In the genomic region with DNA sequence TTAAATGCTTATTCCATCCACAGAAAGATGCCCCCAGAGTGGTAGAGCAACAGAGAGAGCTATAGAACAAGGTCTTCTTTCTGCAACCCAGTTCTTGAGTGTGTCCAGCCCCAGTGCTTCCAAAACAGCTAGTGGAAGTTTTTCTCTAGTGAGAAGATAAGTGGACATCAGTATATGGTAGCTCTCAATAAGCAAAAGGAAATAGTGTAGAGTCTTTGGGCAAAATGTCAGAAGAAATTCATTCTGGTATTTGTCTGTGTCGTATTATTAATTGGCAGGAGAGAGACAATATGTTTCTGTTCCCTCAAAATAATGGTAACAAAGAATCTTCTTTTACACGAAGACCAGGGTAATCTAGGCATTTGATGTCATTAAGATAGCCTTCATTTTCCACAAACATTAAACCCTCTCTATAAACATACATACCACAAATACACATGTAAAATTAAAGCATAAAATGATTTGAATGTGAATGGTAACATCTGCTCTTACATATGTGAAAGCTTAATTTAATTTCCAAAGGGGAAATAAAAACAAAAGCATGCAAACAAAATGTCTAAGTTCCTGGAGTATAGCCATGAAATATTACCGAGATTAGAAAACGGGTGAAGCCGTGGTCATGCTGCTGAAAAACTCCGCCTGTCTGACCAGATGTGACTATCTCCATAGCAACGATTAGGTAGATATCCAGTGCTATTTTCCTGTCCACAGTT, we compare ENCODE assay signal across 15 mouse cellular contexts.
A peak's percentile ranks its signal among the peaks of the same experiment; 100 is the strongest.
DNase-seq lines count a peak whose midpoint lies in the region; ATAC-seq and TF ChIP-seq lines count a peak whose summit lies in the region.
"Had no signal": no experiment of that assay in that cellular context is flagged by ENCODE, and none has a peak within 500 bp of the region (broad histone marks: within the 10 kb centered on the region; RNA-seq: fewer than 3 reads in every experiment).

No protein-coding gene starts in this region.

- ATAC-seq in intestine, embryonic 14.5 days (replicated peaks; ENCODE audit: low FRiP score, low TSS enrichment, low read depth), result no peak
- no peak for ATAC-seq in intestine, postnatal 0 days
- peak; percentile 79 for ATAC-seq in lung, embryonic 14.5 days (ENCODE audit: insufficient read depth)
- ATAC-seq in midbrain, postnatal 0 days (ENCODE audit: low FRiP score), result no peak
- no peak for ATAC-seq in midbrain, embryonic 14.5 days (ENCODE audit: low FRiP score, low TSS enrichment)
- no peak for ATAC-seq in liver, embryonic 11.5 days (replicated peaks; ENCODE audit: low FRiP score)
- ATAC-seq: forebrain, embryonic 13.5 days; liver, postnatal 0 days had no signal

- H3K4me1 ChIP-seq in intestine, embryonic 14.5 days (replicated peaks; ENCODE audit: control insufficient read depth, insufficient read depth, low read length), result 0 out of 2 replicates have a peak, but pooled peaks cover 8% of the 10 kb centered on the region
- no peaks in the 10 kb centered on the region for H3K4me1 ChIP-seq in intestine, postnatal 0 days (replicated peaks; ENCODE audit: control insufficient read depth, insufficient read depth, low read length)
- H3K4me1 ChIP-seq in lung, embryonic 14.5 days (ENCODE audit: insufficient read depth), result peaks cover 24% of the 10 kb centered on the region
- no peaks in the 10 kb centered on the region for H3K4me1 ChIP-seq in midbrain, postnatal 0 days (ENCODE audit: insufficient read depth, low read length)
- no peaks in the 10 kb centered on the region for H3K4me1 ChIP-seq in midbrain, embryonic 14.5 days (ENCODE audit: control insufficient read depth, insufficient read depth, low read length)
- H3K4me1 ChIP-seq in liver, embryonic 11.5 days (replicated peaks; ENCODE audit: control insufficient read depth, insufficient read depth, low read length), result no peaks in the 10 kb centered on the region
- H3K4me1 ChIP-seq: forebrain, embryonic 13.5 days; heart, embryonic 10.5 days; midbrain, embryonic 12.5 days had no signal

- no peak for DNase-seq in intestine, embryonic 14.5 days (ENCODE audit: low spot score)
- peak; percentile 88 for DNase-seq in lung, embryonic 14.5 days
- DNase-seq in lung, adult 18-20 months, result no peak
- DNase-seq in midbrain, postnatal 0 days (ENCODE audit: low spot score), result peak; percentile 38
- no peak for DNase-seq in midbrain, embryonic 14.5 days
- no peak for DNase-seq in liver, embryonic 11.5 days (ENCODE audit: low spot score)
- DNase-seq: adrenal gland, adult 2 months; cerebellum, adult 11-12 months; cerebellum, postnatal 10 days; left cerebral cortex, postnatal 4 days; liver, postnatal 0 days had no signal

- H3K27ac ChIP-seq in intestine, embryonic 14.5 days (ENCODE audit: low read depth), result 0 out of 2 replicates have a peak overlapping the region, but pooled peaks have one; percentile 3
- H3K27ac ChIP-seq in intestine, postnatal 0 days (ENCODE audit: low read depth, low read length), result no peak overlapping the region
- peak overlapping the region; percentile 71 for H3K27ac ChIP-seq in lung, embryonic 14.5 days (ENCODE audit: low read depth)
- 0 out of 2 replicates have a peak overlapping the region, but pooled peaks have one; percentile 6 for H3K27ac ChIP-seq in midbrain, postnatal 0 days (ENCODE audit: low read depth, low read length)
- H3K27ac ChIP-seq in midbrain, embryonic 14.5 days (replicated peaks; ENCODE audit: low read depth, low read length), result no peak overlapping the region
- H3K27ac ChIP-seq in liver, embryonic 11.5 days (ENCODE audit: low read depth, low read length), result no peak overlapping the region
- H3K27ac ChIP-seq: forebrain, embryonic 13.5 days; heart, embryonic 10.5 days; midbrain, embryonic 12.5 days had no signal

- H3K4me2 ChIP-seq in intestine, embryonic 14.5 days (ENCODE audit: low read length), result no peak overlapping the region
- no peak overlapping the region for H3K4me2 ChIP-seq in intestine, postnatal 0 days (replicated peaks; ENCODE audit: low read depth)
- no peak overlapping the region for H3K4me2 ChIP-seq in lung, embryonic 14.5 days
- no peak overlapping the region for H3K4me2 ChIP-seq in midbrain, postnatal 0 days (ENCODE audit: low read depth, low read length, poor library complexity, severe bottlenecking)
- no peak overlapping the region for H3K4me2 ChIP-seq in midbrain, embryonic 14.5 days (ENCODE audit: low read length)
- H3K4me2 ChIP-seq in liver, embryonic 11.5 days, result no peak overlapping the region
- H3K4me2 ChIP-seq: forebrain, embryonic 13.5 days; midbrain, embryonic 12.5 days had no signal

- WGBS in intestine, embryonic 14.5 days, result 40% methylated on average over 7 of the region's 7 CpGs
- WGBS in intestine, postnatal 0 days, result 40% methylated on average over 7 of the region's 7 CpGs
- 22% methylated on average over 7 of the region's 7 CpGs for WGBS in lung, embryonic 14.5 days
- 57% methylated on average over 7 of the region's 7 CpGs for WGBS in midbrain, postnatal 0 days
- WGBS in midbrain, embryonic 14.5 days, result 72% methylated on average over 7 of the region's 7 CpGs
- WGBS in liver, embryonic 11.5 days, result 69% methylated on average over 7 of the region's 7 CpGs

- no peak overlapping the region for H3K4me3 ChIP-seq in intestine, embryonic 14.5 days (ENCODE audit: low read depth, low read length)
- H3K4me3 ChIP-seq in intestine, postnatal 0 days (ENCODE audit: low read depth, low read length), result no peak overlapping the region
- H3K4me3 ChIP-seq in lung, embryonic 14.5 days (ENCODE audit: low read depth, low read length), result no peak overlapping the region
- H3K4me3 ChIP-seq in midbrain, postnatal 0 days (ENCODE audit: low read depth, low read length), result no peak overlapping the region
- H3K4me3 ChIP-seq in midbrain, embryonic 14.5 days (replicated peaks; ENCODE audit: low read depth, low read length), result no peak overlapping the region
- H3K4me3 ChIP-seq in liver, embryonic 11.5 days (ENCODE audit: low read depth, low read length), result no peak overlapping the region
- H3K4me3 ChIP-seq: forebrain, embryonic 13.5 days; heart, embryonic 10.5 days; midbrain, embryonic 12.5 days had no signal

- H3K9ac ChIP-seq in intestine, embryonic 14.5 days (ENCODE audit: low read length), result no peak overlapping the region
- no peak overlapping the region for H3K9ac ChIP-seq in intestine, postnatal 0 days (ENCODE audit: low read depth, low read length)
- H3K9ac ChIP-seq in lung, embryonic 14.5 days, result no peak overlapping the region
- no peak overlapping the region for H3K9ac ChIP-seq in midbrain, postnatal 0 days (replicated peaks; ENCODE audit: low read length, poor library complexity, severe bottlenecking)
- no peak overlapping the region for H3K9ac ChIP-seq in midbrain, embryonic 14.5 days (replicated peaks; ENCODE audit: low read length)
- H3K9ac ChIP-seq in liver, embryonic 11.5 days (ENCODE audit: low read depth, low read length), result no peak overlapping the region
- H3K9ac ChIP-seq: forebrain, embryonic 13.5 days; liver, postnatal 0 days; midbrain, embryonic 12.5 days had no signal

- TF ChIP-seq CTCF in intestine, postnatal 0 days (IDR thresholded peaks at IDR 0.05; ENCODE audit: low read depth), result no peak
- no peak for TF ChIP-seq CTCF in lung, embryonic 14.5 days (IDR thresholded peaks at IDR 0.05; ENCODE audit: low read depth)
- no peak for TF ChIP-seq CTCF in midbrain, postnatal 0 days (IDR thresholded peaks at IDR 0.05)

- no peaks in the 10 kb centered on the region for H3K27me3 ChIP-seq in intestine, embryonic 14.5 days (replicated peaks; ENCODE audit: control insufficient read depth, insufficient read depth, low read length)
- no peaks in the 10 kb centered on the region for H3K27me3 ChIP-seq in intestine, postnatal 0 days (replicated peaks; ENCODE audit: control insufficient read depth, insufficient read depth, low read length)
- H3K27me3 ChIP-seq in lung, embryonic 14.5 days (ENCODE audit: insufficient read depth, low read length), result no peaks in the 10 kb centered on the region
- H3K27me3 ChIP-seq in midbrain, postnatal 0 days (ENCODE audit: insufficient read depth, low read length), result no peaks in the 10 kb centered on the region
- no peaks in the 10 kb centered on the region for H3K27me3 ChIP-seq in midbrain, embryonic 14.5 days (ENCODE audit: control insufficient read depth, insufficient read depth, low read length)
- no peaks in the 10 kb centered on the region for H3K27me3 ChIP-seq in liver, embryonic 11.5 days (replicated peaks; ENCODE audit: control insufficient read depth, insufficient read depth, low read length)
- H3K27me3 ChIP-seq: forebrain, embryonic 13.5 days; midbrain, embryonic 12.5 days had no signal

- H3K36me3 ChIP-seq in intestine, embryonic 14.5 days (ENCODE audit: control insufficient read depth, insufficient read depth, low read length), result no peaks in the 10 kb centered on the region
- H3K36me3 ChIP-seq in intestine, postnatal 0 days (ENCODE audit: control insufficient read depth, insufficient read depth), result no peaks in the 10 kb centered on the region
- no peaks in the 10 kb centered on the region for H3K36me3 ChIP-seq in lung, embryonic 14.5 days (ENCODE audit: insufficient read depth)
- no peaks in the 10 kb centered on the region for H3K36me3 ChIP-seq in midbrain, postnatal 0 days (ENCODE audit: insufficient read depth, low read length)
- H3K36me3 ChIP-seq in midbrain, embryonic 14.5 days (ENCODE audit: control insufficient read depth, insufficient read depth, low read length), result no peaks in the 10 kb centered on the region
- no peaks in the 10 kb centered on the region for H3K36me3 ChIP-seq in liver, embryonic 11.5 days (ENCODE audit: control insufficient read depth, insufficient read depth, low read length)
- H3K36me3 ChIP-seq: heart, embryonic 10.5 days; midbrain, embryonic 12.5 days had no signal

- no peaks in the 10 kb centered on the region for H3K9me3 ChIP-seq in intestine, embryonic 14.5 days (ENCODE audit: control insufficient read depth, low read length)
- no peaks in the 10 kb centered on the region for H3K9me3 ChIP-seq in intestine, postnatal 0 days (ENCODE audit: control insufficient read depth)
- no peaks in the 10 kb centered on the region for H3K9me3 ChIP-seq in lung, embryonic 14.5 days (ENCODE audit: low read depth, low read length)
- no peaks in the 10 kb centered on the region for H3K9me3 ChIP-seq in midbrain, postnatal 0 days (ENCODE audit: low read length)
- H3K9me3 ChIP-seq in midbrain, embryonic 14.5 days (ENCODE audit: control insufficient read depth, low read length), result no peaks in the 10 kb centered on the region
- H3K9me3 ChIP-seq in liver, embryonic 11.5 days (ENCODE audit: control insufficient read depth, low read length), result no peaks in the 10 kb centered on the region
- H3K9me3 ChIP-seq: forebrain, embryonic 13.5 days; heart, embryonic 10.5 days; midbrain, embryonic 12.5 days had no signal

Comparison
In these comparisons a context has a peak if more than half of its experiments do, and no peak if none do; other contexts are left out.
1. DNase-seq: peak in lung, embryonic 14.5 days (single experiment) and midbrain, postnatal 0 days (single experiment); none in intestine, embryonic 14.5 days (single experiment), lung, adult 18-20 months (0 of 2), midbrain, embryonic 14.5 days (single experiment) and liver, embryonic 11.5 days (single experiment).
2. H3K27ac ChIP-seq: peak in intestine, embryonic 14.5 days (single experiment), lung, embryonic 14.5 days (single experiment) and midbrain, postnatal 0 days (single experiment); none in intestine, postnatal 0 days (single experiment), midbrain, embryonic 14.5 days (single experiment) and liver, embryonic 11.5 days (single experiment).